Mouse (Mus musculus) ES-Bruce4 (cell line): ENCODE data around the gene Trem1. TPM values are rescaled to one million over a fixed set of nuclear protein-coding genes. Genes with fewer than 3 reads are reported as not detected.

Source experiments
- H3K27ac ChIP-seq: 2 replicates; pipeline ENCODE4 v1.5.1; 2012; ENCODE audit warnings: low read length, inconsistent platforms; ENCODE audit not compliant: insufficient read depth
- H3K27me3 ChIP-seq: 2 replicates; pipeline ENCODE4 v1.6.1; 2012; ENCODE audit warnings: mild to moderate bottlenecking, low read length, inconsistent platforms; ENCODE audit not compliant: control insufficient read depth, poor library complexity, insufficient read depth, severe bottlenecking
- H3K36me3 ChIP-seq: 2 replicates; pipeline ENCODE4 v1.6.1; 2012; ENCODE audit warnings: inconsistent platforms, mild to moderate bottlenecking, low read length, moderate library complexity; ENCODE audit not compliant: control insufficient read depth, poor library complexity, insufficient read depth, severe bottlenecking
- H3K4me1 ChIP-seq: one replicate; pipeline ENCODE4 v1.8.1; 2011; ENCODE audit warnings: low read length; ENCODE audit not compliant: control insufficient read depth, insufficient read depth
- H3K4me3 ChIP-seq: 2 replicates; pipeline ENCODE4 v1.5.1; 2011; ENCODE audit warnings: low read depth, mild to moderate bottlenecking, low read length
- H3K9ac ChIP-seq: 2 replicates; pipeline ENCODE4 v1.6.1; 2012; ENCODE audit warnings: low read depth, mild to moderate bottlenecking, inconsistent platforms; ENCODE audit not compliant: poor library complexity, severe bottlenecking
- H3K9me3 ChIP-seq: replicated peaks from 2 replicates; pipeline ENCODE4 v1.6.1; 2012; ENCODE audit warnings: mild to moderate bottlenecking, low read length, inconsistent platforms; ENCODE audit not compliant: control insufficient read depth, poor library complexity, insufficient read depth, severe bottlenecking
- CTCF ChIP-seq: IDR thresholded peaks from one replicate; pipeline ENCODE4 v1.8.1; 2011; ENCODE audit warnings: low read depth, low read length
- EP300 ChIP-seq: IDR thresholded peaks from 2 replicates; pipeline ENCODE4 v1.6.1; 2011; ENCODE audit warnings: low read depth, low read length; ENCODE audit not compliant: insufficient read depth
- POLR2A ChIP-seq: IDR thresholded peaks from one replicate; pipeline ENCODE4 v1.8.1; 2011; ENCODE audit warnings: low read length; ENCODE audit not compliant: insufficient read depth
- polyA plus RNA-seq: library from polyadenylated mRNA; stranded (reverse); fragments of >200 nt; gene quantifications from 2 replicates; pipeline ENCODE4 v1.2.4, GENCODE M21; 2011; ENCODE audit warnings: low read depth; ENCODE audit not compliant: missing spikeins, insufficient read depth, insufficient read length

Trem1 gene
- polyA plus RNA-seq, 1 experiment = not detected

GRCm38 (mm10) chr17:48269833-48270232, 37.3 kb downstream of the Trem1 start:
- TF ChIP-seq POLR2A (no peak), EP300 (no peak), CTCF (no peak)
- Histone ChIP-seq H3K9me3 (no peaks in the 10 kb centered on the region), H3K27me3 (no peaks in the 10 kb centered on the region), H3K27ac (no peak overlapping the region), H3K4me1 (no peaks in the 10 kb centered on the region), H3K36me3 (no peaks in the 10 kb centered on the region), H3K9ac (no peak overlapping the region), H3K4me3 (no peak overlapping the region)

GRCm38 (mm10) chr17:48272158-48272557, 39.6 kb downstream of the Trem1 start:
- Histone ChIP-seq H3K9ac (no peak overlapping the region), H3K27ac (no peak overlapping the region), H3K9me3 (no peaks in the 10 kb centered on the region), H3K36me3 (no peaks in the 10 kb centered on the region), H3K4me3 (no peak overlapping the region), H3K4me1 (no peaks in the 10 kb centered on the region), H3K27me3 (no peaks in the 10 kb centered on the region)
- TF ChIP-seq POLR2A = no peak
- no peak for TF ChIP-seq EP300
- no peak for TF ChIP-seq CTCF

GRCm38 (mm10) chr17:48272598-48272997, 40.0 kb downstream of the Trem1 start:
- TF ChIP-seq EP300 (no peak), POLR2A (no peak), CTCF (no peak)
- no peaks in the 10 kb centered on the region for H3K36me3 ChIP-seq
- H3K4me3 ChIP-seq = no peak overlapping the region
- no peaks in the 10 kb centered on the region for H3K9me3 ChIP-seq
- H3K27me3 ChIP-seq = no peaks in the 10 kb centered on the region
- no peak overlapping the region for H3K9ac ChIP-seq
- H3K4me1 ChIP-seq = no peaks in the 10 kb centered on the region
- no peak overlapping the region for H3K27ac ChIP-seq

- Histone ChIP-seq H3K4me1 (peaks cover under 1% of the 10 kb centered on the region), H3K4me3 (no peak overlapping the region), H3K27me3 (no peaks in the 10 kb centered on the region), H3K9ac (no peak overlapping the region), H3K27ac (no peak overlapping the region), H3K36me3 (no peaks in the 10 kb centered on the region), H3K9me3 (no peaks in the 10 kb centered on the region)
- TF ChIP-seq POLR2A = no peak
- no peak for TF ChIP-seq EP300
- TF ChIP-seq CTCF = no peak
Observed at GRCm38 (mm10) chr17:48274098-48274497, 41.5 kb downstream of the Trem1 start.

DNA sequence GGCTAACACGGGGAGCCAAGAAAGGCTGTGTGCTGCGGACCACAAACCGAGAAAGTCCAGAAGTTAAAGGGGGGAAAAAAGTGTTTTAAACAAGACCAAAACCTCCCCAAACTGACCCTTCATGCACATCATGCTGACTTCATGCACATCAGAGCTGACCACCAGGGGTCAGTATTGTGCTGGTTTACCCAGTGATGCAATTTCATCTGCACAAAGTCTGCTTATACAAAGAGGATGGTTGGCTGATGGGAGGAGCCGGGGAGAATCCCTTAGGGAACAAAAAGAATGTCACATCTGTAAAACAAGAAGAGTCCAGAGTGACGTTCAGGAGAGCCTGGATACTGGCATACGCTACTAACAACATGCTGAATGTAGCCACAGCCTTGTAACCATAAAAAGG, 42.3 kb downstream of the Trem1 start:
- TF ChIP-seq CTCF (peak; percentile 29), EP300 (no peak)
- Histone ChIP-seq H3K27ac (no peak overlapping the region), H3K9me3 (no peaks in the 10 kb centered on the region), H3K27me3 (no peaks in the 10 kb centered on the region), H3K9ac (no peak overlapping the region), H3K4me1 (peaks cover 1% of the 10 kb centered on the region), H3K4me3 (no peak overlapping the region), H3K36me3 (no peaks in the 10 kb centered on the region)

DNA sequence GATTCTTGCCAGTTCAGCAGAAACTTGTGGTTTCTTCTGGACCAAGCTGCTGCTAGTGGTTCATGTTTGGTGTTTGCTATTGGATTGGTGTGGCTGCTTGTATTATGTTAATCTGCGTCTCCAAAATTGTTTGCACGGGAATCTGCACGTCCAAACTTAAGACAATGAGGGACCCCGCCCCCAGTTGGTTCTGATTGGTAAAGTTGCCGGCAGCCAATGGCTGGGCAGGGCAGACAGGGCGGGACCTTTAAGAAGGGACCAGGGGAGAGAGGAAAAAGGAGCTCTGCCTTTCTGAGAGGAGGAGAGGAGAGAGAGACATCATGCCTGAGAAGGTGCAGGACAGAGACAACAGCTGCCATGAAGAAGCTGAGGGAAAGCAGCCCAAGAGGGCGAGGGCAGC, 43.2 kb downstream of the Trem1 start:
- no peak for TF ChIP-seq CTCF
- no peak for TF ChIP-seq POLR2A
- no peak for TF ChIP-seq EP300
- H3K27me3 ChIP-seq = no peaks in the 10 kb centered on the region
- no peak overlapping the region for H3K9ac ChIP-seq
- H3K36me3 ChIP-seq = no peaks in the 10 kb centered on the region
- H3K9me3 ChIP-seq = no peaks in the 10 kb centered on the region
- peaks cover 1% of the 10 kb centered on the region for H3K4me1 ChIP-seq
- no peak overlapping the region; the same call in 1 of the 2 replicates for H3K27ac ChIP-seq
- 0 out of 2 replicates have a peak overlapping the region, but pooled peaks have one; percentile 7 for H3K4me3 ChIP-seq
